Mouse (Mus musculus) neural tube, embryonic 15.5 days (tissue): ENCODE measurements around the gene Atp11a. TPM values are rescaled to one million over a fixed set of nuclear protein-coding genes. Genes with fewer than 3 reads are reported as not detected.

Source experiments
- ATAC-seq: fragments of 200-750 bp; cut with Nextera tagmentation; 2 replicates; pipeline ENCODE4 v1.8.0; 2017; ENCODE audit warnings: mild to moderate bottlenecking, moderate TSS enrichment, moderate library complexity; ENCODE audit not compliant: low FRiP score
- H3K27ac ChIP-seq: fragments of 300-500 bp; sonication (generic); replicated peaks from 2 replicates; pipeline ENCODE4 v1.5.1; 2015; ENCODE audit warnings: mild to moderate bottlenecking, inconsistent platforms
- H3K27me3 ChIP-seq: fragments of 300-500 bp; sonication (generic); replicated peaks from 2 replicates; pipeline ENCODE4 v1.6.1; 2015; ENCODE audit warnings: inconsistent platforms
- H3K36me3 ChIP-seq: fragments of 300-500 bp; sonication (generic); 2 replicates; pipeline ENCODE4 v1.6.1; 2015; ENCODE audit warnings: inconsistent platforms
- H3K4me1 ChIP-seq: fragments of 300-500 bp; sonication (generic); 2 replicates; pipeline ENCODE4 v1.6.1; 2015; ENCODE audit warnings: inconsistent platforms
- H3K4me2 ChIP-seq: fragments of 300-500 bp; sonication (generic); 2 replicates; pipeline ENCODE4 v1.6.1; 2015; ENCODE audit warnings: inconsistent platforms, mild to moderate bottlenecking, moderate library complexity
- H3K4me3 ChIP-seq: fragments of 300-500 bp; sonication (generic); replicated peaks from 2 replicates; pipeline ENCODE4 v1.5.1; 2015; ENCODE audit warnings: mild to moderate bottlenecking, inconsistent platforms
- H3K9ac ChIP-seq: fragments of 300-500 bp; sonication (generic); replicated peaks from 2 replicates; pipeline ENCODE4 v1.6.1; 2015; ENCODE audit warnings: mild to moderate bottlenecking, inconsistent platforms
- H3K9me3 ChIP-seq: fragments of 300-500 bp; sonication (generic); replicated peaks from 2 replicates; pipeline ENCODE4 v1.6.1; 2016; ENCODE audit warnings: inconsistent platforms
- WGBS: fragments of 180-500 bp; shearing (Covaris S2); methylation state at CpG from one replicate; pipeline ENCODE4 v1.1.7; 2015; ENCODE audit warnings: mixed read lengths; 5-methylcytosine and 5-hydroxymethylcytosine counted together
- polyA plus RNA-seq: library from polyadenylated mRNA; unstranded; fragments of >200 nt; fragmentation: Nextera tagmentation; extraction: Ambion mirVana; gene quantifications from 2 replicates; pipeline ENCODE4 v1.2.1, GENCODE M21; 2015

The Atp11a gene
- polyA plus RNA-seq, 1 experiment from 2014 or later: 13.4 TPM

DNA sequence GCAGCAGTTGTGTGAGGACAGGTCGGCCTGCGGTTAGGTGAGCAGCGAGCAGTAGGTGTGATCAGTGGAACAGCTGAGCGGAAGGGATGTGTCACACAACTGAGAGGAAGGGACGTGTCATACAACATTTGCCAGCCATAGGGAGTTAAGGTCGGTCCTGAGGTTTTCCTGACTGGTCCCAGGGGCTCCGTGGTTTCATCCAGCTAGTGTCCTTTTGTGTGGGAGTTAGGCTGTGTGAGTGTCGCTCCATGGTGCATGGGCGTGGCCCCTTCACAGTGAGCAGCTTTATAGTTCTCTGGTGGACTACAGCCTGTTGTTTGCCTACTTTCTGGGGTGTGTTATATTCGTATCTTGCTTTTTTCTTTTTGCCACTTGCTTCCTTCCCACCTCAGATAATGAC, 94.4 kb downstream of the Atp11a start:
- Histone ChIP-seq H3K4me2 (no peak overlapping the region), H3K9ac (no peak overlapping the region), H3K4me3 (no peak overlapping the region), H3K4me1 (no peaks in the 10 kb centered on the region), H3K36me3 (peaks cover 58% of the 10 kb centered on the region), H3K27me3 (no peaks in the 10 kb centered on the region), H3K9me3 (no peaks in the 10 kb centered on the region), H3K27ac (no peak overlapping the region)
- no peak for ATAC-seq
- 88% methylated on average over 10 of the region's 10 CpGs for WGBS

DNA sequence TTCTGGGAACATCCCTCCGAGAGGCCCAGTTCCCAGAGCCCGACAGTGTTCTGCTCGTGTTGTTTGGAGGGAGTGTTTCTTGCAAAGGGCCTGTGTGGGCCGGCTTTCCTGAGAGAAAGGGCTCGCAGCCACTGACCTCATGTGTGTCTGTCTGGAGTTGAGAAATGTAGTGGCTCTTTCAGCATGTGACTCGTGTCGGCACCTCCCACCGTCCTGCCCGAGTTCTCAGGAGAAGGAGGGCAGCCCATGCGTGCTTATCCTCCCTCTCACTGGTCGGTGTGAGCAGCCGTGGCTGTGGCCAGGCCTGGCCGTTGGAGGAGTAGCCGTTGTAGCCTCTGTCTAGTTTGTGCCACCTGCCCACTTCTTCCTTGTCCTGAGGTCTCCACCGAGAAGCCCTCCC, 99.2 kb downstream of the Atp11a start:
- H3K36me3 ChIP-seq: peaks cover 44% of the 10 kb centered on the region
- WGBS: 81% methylated on average over 15 of the region's 15 CpGs
- ATAC-seq: no peak
- H3K9ac ChIP-seq: no peak overlapping the region
- no peaks in the 10 kb centered on the region for H3K4me1 ChIP-seq
- H3K27me3 ChIP-seq: no peaks in the 10 kb centered on the region
- H3K4me2 ChIP-seq: no peak overlapping the region
- H3K9me3 ChIP-seq: no peaks in the 10 kb centered on the region
- H3K27ac ChIP-seq: no peak overlapping the region
- H3K4me3 ChIP-seq: no peak overlapping the region

GRCm38 (mm10) chr8:12863061-12863460, 106.2 kb downstream of the Atp11a start:
- no peaks in the 10 kb centered on the region for H3K27me3 ChIP-seq
- H3K4me2 ChIP-seq: no peak overlapping the region
- no peak overlapping the region for H3K4me3 ChIP-seq
- H3K27ac ChIP-seq: no peak overlapping the region
- H3K9ac ChIP-seq: no peak overlapping the region
- no peak for ATAC-seq
- H3K4me1 ChIP-seq: no peaks in the 10 kb centered on the region
- no peaks in the 10 kb centered on the region for H3K9me3 ChIP-seq
- WGBS: 85% methylated on average over 3 of the region's 3 CpGs
- H3K36me3 ChIP-seq: peaks cover 63% of the 10 kb centered on the region

DNA sequence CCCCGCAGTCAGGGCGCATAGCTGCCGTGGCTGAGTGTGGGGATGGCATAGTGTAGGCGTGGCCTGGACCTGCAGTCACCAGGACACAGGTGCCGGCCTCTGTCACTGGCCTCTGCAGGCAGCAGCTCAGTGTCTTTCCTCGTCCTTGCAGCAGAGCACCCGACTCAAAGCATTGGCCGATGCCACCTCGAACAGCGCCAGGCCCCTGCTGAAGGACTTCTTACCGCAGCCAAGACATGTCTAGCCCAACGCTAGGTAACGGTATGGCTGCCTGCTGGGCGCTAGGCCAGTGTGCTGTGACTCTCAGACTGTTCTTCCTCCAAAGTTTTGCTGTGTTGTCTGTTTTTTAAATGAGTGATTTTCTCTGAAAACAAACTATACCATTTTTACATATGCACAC, 106.8 kb downstream of the Atp11a start:
- Histone ChIP-seq H3K36me3 (peaks cover 57% of the 10 kb centered on the region), H3K9ac (no peak overlapping the region), H3K4me3 (no peak overlapping the region), H3K4me1 (no peaks in the 10 kb centered on the region), H3K4me2 (no peak overlapping the region), H3K27me3 (no peaks in the 10 kb centered on the region), H3K27ac (no peak overlapping the region), H3K9me3 (no peaks in the 10 kb centered on the region)
- no peak for ATAC-seq
- 88% methylated on average over 14 of the region's 14 CpGs for WGBS

GRCm38 (mm10) chr8:12865790-12866189, 109.0 kb downstream of the Atp11a start:
- no peak for ATAC-seq
- 80% methylated on average over 6 of the region's 6 CpGs for WGBS

GRCm38 (mm10) chr8:12869661-12870060, 112.8 kb downstream of the Atp11a start:
- no peak for ATAC-seq
- H3K9me3 ChIP-seq: no peaks in the 10 kb centered on the region
- WGBS: 76% methylated on average over 3 of the region's 3 CpGs

More at GRCm38 (mm10) chr8:12865790-12866189, 109.0 kb downstream of the Atp11a start:
- Histone ChIP-seq H3K4me2 (no peak overlapping the region), H3K27me3 (no peaks in the 10 kb centered on the region), H3K4me3 (no peak overlapping the region), H3K4me1 (no peaks in the 10 kb centered on the region), H3K9me3 (no peaks in the 10 kb centered on the region), H3K36me3 (peaks cover 45% of the 10 kb centered on the region), H3K27ac (no peak overlapping the region), H3K9ac (no peak overlapping the region)

GRCm38 (mm10) chr8:12870656-12871055, 113.8 kb downstream of the Atp11a start:
- H3K36me3 ChIP-seq: peaks cover 8% of the 10 kb centered on the region; the same call in 1 of the 2 replicates
- no peak for ATAC-seq
- H3K27me3 ChIP-seq: no peaks in the 10 kb centered on the region

More at GRCm38 (mm10) chr8:12869661-12870060, 112.8 kb downstream of the Atp11a start:
- no peak overlapping the region for H3K4me3 ChIP-seq
- H3K4me1 ChIP-seq: peaks cover 18% of the 10 kb centered on the region
- H3K36me3 ChIP-seq: peaks cover 17% of the 10 kb centered on the region
- no peak overlapping the region for H3K27ac ChIP-seq
- no peak overlapping the region for H3K9ac ChIP-seq
- H3K4me2 ChIP-seq: no peak overlapping the region
- H3K27me3 ChIP-seq: no peaks in the 10 kb centered on the region

DNA sequence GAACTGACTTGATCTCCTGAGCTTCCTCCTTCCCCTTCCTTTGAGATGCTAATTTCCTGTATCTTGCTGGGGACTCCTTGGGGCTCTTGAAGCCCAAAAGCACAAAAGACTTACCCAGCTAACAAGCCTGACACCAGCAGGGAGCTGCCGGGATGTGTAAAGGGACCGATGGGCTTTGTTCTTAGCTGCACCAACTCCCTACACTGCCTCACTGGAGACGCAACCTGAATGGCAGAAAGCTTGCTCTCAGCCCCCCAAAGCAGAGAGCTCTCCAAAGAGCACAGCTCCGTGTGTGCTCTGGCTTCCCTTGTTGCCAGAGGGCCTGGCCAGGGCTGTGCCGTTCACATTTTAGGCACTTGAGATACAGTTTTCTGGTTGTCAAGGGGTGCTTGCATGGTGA, 114.6 kb downstream of the Atp11a start:
- H3K27ac ChIP-seq: no peak overlapping the region
- H3K4me2 ChIP-seq: no peak overlapping the region
- H3K9me3 ChIP-seq: no peaks in the 10 kb centered on the region
- H3K4me1 ChIP-seq: peaks cover 22% of the 10 kb centered on the region
- H3K36me3 ChIP-seq: peaks cover 4% of the 10 kb centered on the region; the same call in 1 of the 2 replicates
- ATAC-seq: no peak
- H3K9ac ChIP-seq: no peak overlapping the region
- H3K27me3 ChIP-seq: no peaks in the 10 kb centered on the region
- no peak overlapping the region for H3K4me3 ChIP-seq
- WGBS: 3% methylated on average over 5 of the region's 5 CpGs

More at GRCm38 (mm10) chr8:12870656-12871055, 113.8 kb downstream of the Atp11a start:
- Histone ChIP-seq H3K27ac (no peak overlapping the region), H3K9me3 (no peaks in the 10 kb centered on the region), H3K4me3 (no peak overlapping the region), H3K4me1 (peaks cover 22% of the 10 kb centered on the region), H3K9ac (no peak overlapping the region), H3K4me2 (no peak overlapping the region)
- WGBS: 88% methylated on average over 5 of the region's 5 CpGs

DNA sequence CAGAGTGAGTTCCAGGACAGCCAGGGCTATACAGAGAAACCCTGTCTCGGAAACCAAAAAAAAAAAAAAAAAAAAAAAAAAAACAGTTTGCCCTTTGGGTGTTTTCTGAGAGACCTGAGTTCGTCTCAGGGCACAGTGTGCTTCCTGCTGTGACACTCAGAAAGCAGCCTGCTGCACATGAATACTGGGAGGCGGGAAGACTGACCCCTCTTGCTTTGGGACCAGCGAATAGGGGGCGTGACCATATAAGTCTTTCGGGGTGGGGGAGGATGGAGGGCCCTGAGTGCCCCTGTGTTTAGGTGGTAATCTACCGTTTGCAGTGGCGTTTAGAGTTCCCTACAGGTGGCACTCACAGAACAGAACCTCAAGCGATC, 116.2 kb downstream of the Atp11a start:
- H3K27ac ChIP-seq: no peak overlapping the region
- no peaks in the 10 kb centered on the region for H3K36me3 ChIP-seq
- peak overlapping the region; percentile 57; the same call in 1 of the 2 replicates for H3K9ac ChIP-seq
- H3K9me3 ChIP-seq: no peaks in the 10 kb centered on the region
- peaks cover 22% of the 10 kb centered on the region for H3K4me1 ChIP-seq
- H3K27me3 ChIP-seq: no peaks in the 10 kb centered on the region
- peak; percentile 33 for ATAC-seq
- 5% methylated on average over 9 of the region's 9 CpGs for WGBS
- peak overlapping the region; percentile 52 for H3K4me3 ChIP-seq
- peak overlapping the region; percentile 77 for H3K4me2 ChIP-seq

- H3K4me3 ChIP-seq: peak within 1 kb of the TSS; percentile 52
- no peaks in the 10 kb centered on the region for H3K9me3 ChIP-seq
- ATAC-seq: peak; percentile 77
- WGBS: under 1% methylated on average over 23 of the region's 30 CpGs
- peak within 1 kb of the TSS; percentile 77 for H3K4me2 ChIP-seq
- no peaks in the 10 kb centered on the region for H3K36me3 ChIP-seq
- peaks cover 22% of the 10 kb centered on the region for H3K4me1 ChIP-seq
- peak within 1 kb of the TSS; percentile 41; the same call in 1 of the 2 replicates for H3K27ac ChIP-seq
- H3K27me3 ChIP-seq: no peaks in the 10 kb centered on the region
- H3K9ac ChIP-seq: peak within 1 kb of the TSS; percentile 57
Observed at GRCm38 (mm10) chr8:12873357-12874046, 116.7 kb downstream of the Atp11a start, which contains the start of gene Mcf2l. Gene Mcf2l (plus strand): TSS chr8:12873806.

DNA sequence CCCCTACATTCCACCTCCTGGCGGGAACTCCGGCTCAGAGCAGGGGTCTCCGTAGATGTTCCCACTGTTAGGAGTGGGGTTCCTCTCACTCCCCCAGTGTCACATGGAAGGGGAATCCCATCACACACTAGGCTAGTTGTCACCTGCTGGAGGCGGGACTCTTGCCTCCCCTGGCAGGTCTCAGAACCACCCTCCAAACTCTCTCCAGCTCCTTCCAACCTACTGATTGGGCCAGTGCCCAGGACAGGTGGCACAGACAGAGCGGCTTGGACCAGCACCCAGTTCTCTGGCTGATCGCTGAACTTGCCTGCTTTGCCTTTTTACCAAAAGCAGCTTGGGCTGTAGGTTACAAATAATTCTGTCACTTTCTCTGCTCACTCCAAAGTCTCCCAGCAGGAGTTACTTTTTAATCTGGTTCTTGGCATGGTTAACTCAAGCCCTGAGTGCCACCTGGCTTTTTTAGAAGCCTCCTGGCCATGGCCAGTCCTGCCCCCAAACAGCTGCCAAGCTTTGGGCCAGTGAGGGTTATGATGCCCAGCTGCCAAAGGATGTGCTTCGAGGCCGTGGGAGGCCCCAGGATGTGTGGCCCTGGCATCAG, 117.5 kb downstream of the Atp11a start:
- Histone ChIP-seq H3K27ac (no peak overlapping the region), H3K27me3 (no peaks in the 10 kb centered on the region), H3K9me3 (no peaks in the 10 kb centered on the region), H3K4me3 (peak overlapping the region; percentile 52), H3K4me1 (peaks cover 22% of the 10 kb centered on the region), H3K9ac (peak overlapping the region; percentile 57), H3K4me2 (peak overlapping the region; percentile 77), H3K36me3 (no peaks in the 10 kb centered on the region)
- ATAC-seq: peak; percentile 48
- 14% methylated on average over 8 of the region's 8 CpGs for WGBS

DNA sequence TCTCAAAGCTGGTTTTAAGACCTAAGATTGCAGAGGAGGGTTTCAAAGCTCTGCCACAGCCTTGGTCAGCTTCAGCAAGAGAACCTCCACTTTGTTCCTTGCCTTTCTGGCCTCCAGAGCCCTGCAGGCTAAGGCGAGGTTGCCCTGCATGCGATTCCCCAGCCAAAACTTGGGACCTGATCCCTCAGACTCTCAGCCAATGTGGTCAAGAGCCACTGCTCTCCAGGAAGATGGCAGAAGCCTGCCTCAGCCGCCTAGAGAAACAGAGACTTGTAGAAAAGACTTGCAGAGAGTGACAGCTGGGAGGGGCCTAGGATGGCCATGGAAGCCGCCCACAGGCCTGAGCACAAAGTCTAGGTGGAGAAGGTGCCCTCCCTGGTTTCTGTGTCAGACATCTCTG, 118.2 kb downstream of the Atp11a start:
- Histone ChIP-seq H3K9me3 (no peaks in the 10 kb centered on the region), H3K27ac (no peak overlapping the region), H3K4me2 (no peak overlapping the region), H3K4me3 (no peak overlapping the region), H3K4me1 (peaks cover 22% of the 10 kb centered on the region), H3K27me3 (no peaks in the 10 kb centered on the region), H3K36me3 (no peaks in the 10 kb centered on the region), H3K9ac (no peak overlapping the region)
- no peak for ATAC-seq
- 80% methylated on average over 4 of the region's 4 CpGs for WGBS
